Mouse (Mus musculus) embryonic facial prominence, embryonic 14.5 days (tissue): Measurements from ENCODE around the gene Sowaha. TPM values are rescaled to one million over a fixed set of nuclear protein-coding genes. Genes with fewer than 3 reads are reported as not detected.

Experiments used
- ATAC-seq: fragments of 200-750 bp; cut with Nextera tagmentation; 2 replicates; pipeline ENCODE4 v1.8.0; 2017; ENCODE audit warnings: low read depth, moderate number of reproducible peaks, moderate TSS enrichment
- DNase-seq: peaks from one replicate; pipeline ENCODE4 v3.0.0-alpha.2; 2015; ENCODE audit warnings: low spot score
- H3K27ac ChIP-seq: fragments of 300-500 bp; sonication (generic); replicated peaks from 2 replicates; pipeline ENCODE4 v1.5.1; 2014; ENCODE audit warnings: low read depth, mild to moderate bottlenecking, low read length, moderate library complexity
- H3K27me3 ChIP-seq: fragments of 300-500 bp; sonication (generic); replicated peaks from 2 replicates; pipeline ENCODE4 v1.6.1; 2014; ENCODE audit warnings: low read length; ENCODE audit not compliant: control insufficient read depth, insufficient read depth
- H3K36me3 ChIP-seq: fragments of 300-500 bp; sonication (generic); 2 replicates; pipeline ENCODE4 v1.6.1; 2014; ENCODE audit warnings: low read length, mixed read lengths; ENCODE audit not compliant: control insufficient read depth, insufficient read depth
- H3K4me1 ChIP-seq: fragments of 300-500 bp; sonication (generic); 2 replicates; pipeline ENCODE4 v1.6.1; 2014; ENCODE audit warnings: antibody characterized with exemption, low read length; ENCODE audit not compliant: control insufficient read depth, insufficient read depth
- H3K4me2 ChIP-seq: fragments of 300-500 bp; sonication (generic); 2 replicates; pipeline ENCODE4 v1.6.1; 2014; ENCODE audit warnings: low read depth, mild to moderate bottlenecking, low read length, moderate library complexity, mixed read lengths
- H3K4me3 ChIP-seq: fragments of 300-500 bp; sonication (generic); 2 replicates; pipeline ENCODE4 v1.5.1; 2014; ENCODE audit warnings: low read depth, mild to moderate bottlenecking, low read length
- H3K9ac ChIP-seq: fragments of 300-500 bp; sonication (generic); 2 replicates; pipeline ENCODE4 v1.6.1; 2014; ENCODE audit warnings: low read depth, mild to moderate bottlenecking, low read length, moderate library complexity, mixed read lengths
- H3K9me3 ChIP-seq: fragments of 300-500 bp; sonication (generic); 2 replicates; pipeline ENCODE4 v1.6.1; 2016; ENCODE audit warnings: low read length; ENCODE audit not compliant: control insufficient read depth
- WGBS: fragments of 180-500 bp; shearing (Covaris S2); extraction: QIAGEN DNeasy Blood & Tissue Kit; methylation state at CpG from one replicate; pipeline ENCODE4 v1.1.7; 2014; 5-methylcytosine and 5-hydroxymethylcytosine counted together
- polyA plus RNA-seq: library from polyadenylated mRNA; unstranded; fragments of >200 nt; fragmentation: Nextera tagmentation; extraction: Ambion mirVana; gene quantifications from 2 replicates; pipeline ENCODE4 v1.2.1, GENCODE M21; 2014

Gene Sowaha
- polyA plus RNA-seq, 1 experiment from 2014 or later = 1.0 TPM

GRCm38 (mm10) chr11:53469968-53470695 is 9.9 kb downstream of the Sowaha start, which contains the start of gene Gm9837:
TSS of gene Gm9837 (minus strand) at chr11:53470479.
- no peaks in the 10 kb centered on the region for H3K9me3 ChIP-seq
- peak within 1 kb of the TSS; percentile 57 for H3K4me2 ChIP-seq
- peaks cover 21% of the 10 kb centered on the region for H3K4me1 ChIP-seq
- WGBS = 4% methylated on average over 26 of the region's 29 CpGs
- peaks cover 52% of the 10 kb centered on the region for H3K27me3 ChIP-seq
- peak within 1 kb of the TSS; percentile 72 for H3K27ac ChIP-seq
- no peaks in the 10 kb centered on the region for H3K36me3 ChIP-seq
- peak; percentile 87 for ATAC-seq
- H3K9ac ChIP-seq = no peak within 1 kb of the TSS; the same call in 1 of the 2 replicates
- H3K4me3 ChIP-seq = peak within 1 kb of the TSS; percentile 24
- DNase-seq = peak; percentile 93

- 20% methylated on average over 16 of the region's 16 CpGs for WGBS
- Histone ChIP-seq H3K9me3 (no peaks in the 10 kb centered on the region), H3K9ac (no peak overlapping the region; the same call in 1 of the 2 replicates), H3K4me2 (peak overlapping the region; percentile 57), H3K27ac (peak overlapping the region; percentile 55), H3K4me1 (peaks cover 21% of the 10 kb centered on the region), H3K27me3 (peaks cover 52% of the 10 kb centered on the region), H3K4me3 (peak overlapping the region; percentile 24), H3K36me3 (0 out of 2 replicates have a peak, but pooled peaks cover 4% of the 10 kb centered on the region)
- peak; percentile 27; the same call in 1 of the 2 replicates for ATAC-seq
- DNase-seq = peak; percentile 50
Observed at GRCm38 (mm10) chr11:53469294-53469967, 10.6 kb downstream of the Sowaha start.

- Histone ChIP-seq H3K9ac (peak overlapping the region; percentile 62), H3K4me1 (peaks cover 33% of the 10 kb centered on the region), H3K4me2 (peak overlapping the region; percentile 61), H3K36me3 (0 out of 2 replicates have a peak, but pooled peaks cover 4% of the 10 kb centered on the region), H3K9me3 (no peaks in the 10 kb centered on the region), H3K4me3 (peak overlapping the region; percentile 37), H3K27me3 (peaks cover 72% of the 10 kb centered on the region), H3K27ac (no peak overlapping the region)
- 8% methylated on average over 38 of the region's 40 CpGs for WGBS
- ATAC-seq (peak; percentile 60), DNase-seq (peak; percentile 83)
Observed at GRCm38 (mm10) chr11:53466231-53466971, 13.7 kb downstream of the Sowaha start.

- Histone ChIP-seq H3K36me3 (0 out of 2 replicates have a peak, but pooled peaks cover 4% of the 10 kb centered on the region), H3K27me3 (peaks cover 63% of the 10 kb centered on the region), H3K9ac (peak overlapping the region; percentile 58), H3K9me3 (no peaks in the 10 kb centered on the region), H3K27ac (no peak overlapping the region), H3K4me1 (peaks cover 20% of the 10 kb centered on the region; the same call in 1 of the 2 replicates), H3K4me3 (peak overlapping the region; percentile 44), H3K4me2 (peak overlapping the region; percentile 80)
- DNase-seq (peak; percentile 42), ATAC-seq (no peak)
- WGBS = 12% methylated on average over 30 of the region's 55 CpGs
Observed at GRCm38 (mm10) chr11:53463551-53464424, 16.3 kb downstream of the Sowaha start.

- Histone ChIP-seq H3K4me1 (peaks cover 19% of the 10 kb centered on the region), H3K4me2 (no peak overlapping the region), H3K9me3 (no peaks in the 10 kb centered on the region), H3K27me3 (peaks cover 61% of the 10 kb centered on the region), H3K36me3 (0 out of 2 replicates have a peak, but pooled peaks cover 4% of the 10 kb centered on the region), H3K27ac (no peak overlapping the region), H3K4me3 (no peak overlapping the region), H3K9ac (no peak overlapping the region)
- ATAC-seq (peak; percentile 35; the same call in 1 of the 2 replicates), DNase-seq (peak; percentile 16)
- 20% methylated on average over 5 of the region's 5 CpGs for WGBS
Observed at GRCm38 (mm10) chr11:53461727-53462126, 18.3 kb downstream of the Sowaha start.

GRCm38 (mm10) chr11:53460192-53460591 is 19.9 kb downstream of the Sowaha start:
- H3K4me1 ChIP-seq = peaks cover 16% of the 10 kb centered on the region
- H3K27ac ChIP-seq = no peak overlapping the region
- no peaks in the 10 kb centered on the region for H3K9me3 ChIP-seq
- H3K27me3 ChIP-seq = peaks cover 46% of the 10 kb centered on the region
- 85% methylated on average over 3 of the region's 3 CpGs for WGBS
- H3K9ac ChIP-seq = no peak overlapping the region
- H3K4me2 ChIP-seq = no peak overlapping the region
- no peak for ATAC-seq
- DNase-seq = no peak
- no peak overlapping the region for H3K4me3 ChIP-seq
- H3K36me3 ChIP-seq = 0 out of 2 replicates have a peak, but pooled peaks cover 4% of the 10 kb centered on the region

GRCm38 (mm10) chr11:53458996-53459395 is 21.1 kb downstream of the Sowaha start:
- Histone ChIP-seq H3K4me2 (no peak overlapping the region), H3K27me3 (peaks cover 34% of the 10 kb centered on the region), H3K9ac (no peak overlapping the region), H3K4me1 (peaks cover 15% of the 10 kb centered on the region), H3K27ac (no peak overlapping the region), H3K4me3 (no peak overlapping the region), H3K36me3 (no peaks in the 10 kb centered on the region), H3K9me3 (no peaks in the 10 kb centered on the region)
- WGBS = 62% methylated on average over 3 of the region's 3 CpGs
- DNase-seq (no peak), ATAC-seq (no peak)
